Mouse (Mus musculus): ENCODE data around the gene Wasf2. TPM values are rescaled to one million over a fixed set of nuclear protein-coding genes. Genes with fewer than 3 reads are reported as not detected.

Wasf2 gene
- total RNA-seq, 2 experiments from 2014 or later, result 42.3 to 42.7 TPM

DNA sequence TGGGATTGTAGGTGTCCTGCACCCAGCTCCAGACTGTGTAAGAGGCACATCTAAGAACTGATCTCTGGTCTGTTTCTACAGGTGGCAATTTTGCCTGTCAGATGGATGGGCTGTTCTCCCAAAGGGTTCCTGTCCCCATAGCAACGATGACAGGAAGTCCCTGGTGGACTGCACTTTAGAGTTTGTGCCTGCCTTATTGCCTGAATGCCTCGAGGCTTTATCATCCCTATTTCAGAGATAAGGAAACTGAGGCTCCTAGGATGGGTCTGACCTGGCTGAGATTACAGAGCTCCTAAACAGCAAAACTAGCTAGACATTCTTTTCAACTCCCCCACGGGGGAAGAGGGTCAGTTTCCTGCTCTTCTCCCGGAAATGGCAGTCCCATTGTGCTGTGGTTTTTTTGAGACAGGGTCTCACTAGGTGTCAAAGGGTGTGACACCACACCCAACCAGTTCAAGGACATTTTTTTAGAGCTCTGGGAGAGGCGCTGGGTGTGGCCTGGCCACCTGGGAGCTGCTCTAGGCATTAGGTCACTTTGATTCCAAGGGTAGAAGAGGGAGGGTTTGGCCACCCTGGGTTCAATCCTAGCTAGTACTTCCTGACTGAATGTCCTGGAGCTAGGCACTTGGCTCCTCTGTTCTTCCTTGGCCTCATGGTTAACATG, 8.2 kb upstream of the Wasf2 start:
- no peak for DNase-seq (ENCODE audit: low spot score in 2 of 2)

- no peak for DNase-seq (ENCODE audit: low spot score in 2 of 2)
Measured at GRCm38 (mm10) chr4:133127079-133127478, 3.2 kb upstream of the Wasf2 start.

DNA sequence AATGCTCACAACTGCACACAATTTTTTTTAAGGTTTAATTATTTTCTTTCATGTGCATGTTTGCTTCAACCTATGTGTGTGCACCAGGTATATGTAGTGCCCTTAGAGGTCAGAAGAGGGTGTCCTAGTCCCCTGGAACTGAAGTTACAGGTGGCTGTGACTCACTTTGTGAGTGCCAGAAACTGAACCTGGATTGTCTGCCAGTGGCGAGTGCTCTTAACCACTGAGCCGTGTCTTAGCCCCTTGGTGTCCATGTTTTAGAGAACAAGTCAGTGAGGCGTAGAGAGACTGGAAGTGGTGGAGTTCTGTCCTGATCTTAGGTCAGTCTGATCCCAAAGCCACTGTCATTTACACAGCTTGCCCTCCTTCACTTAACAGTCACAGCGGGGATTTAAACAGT, 2.4 kb upstream of the Wasf2 start:
- no peak for DNase-seq (ENCODE audit: low spot score in 2 of 2)

DNA sequence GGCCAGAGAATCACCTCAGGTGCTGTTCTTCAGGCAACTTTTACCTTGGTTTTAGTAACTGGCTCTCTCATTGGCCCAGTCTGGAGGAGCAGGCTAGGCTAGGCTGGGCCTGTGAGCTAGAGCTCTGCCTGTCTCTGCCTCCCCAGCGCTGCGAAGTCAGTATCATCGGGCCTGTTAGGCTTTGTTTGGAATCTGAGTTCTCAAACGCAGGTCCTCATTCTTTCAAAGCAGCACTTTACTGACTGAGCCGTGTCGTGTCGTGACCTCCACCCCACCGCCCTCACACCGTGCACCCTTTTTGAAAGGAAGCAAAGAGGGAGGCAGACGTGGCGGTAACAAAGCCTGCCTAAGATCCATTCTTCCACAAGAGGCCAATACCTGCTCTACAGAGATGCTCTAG, 914 bp upstream of the Wasf2 start:
- no peak for DNase-seq (ENCODE audit: low spot score in 2 of 2)

DNA sequence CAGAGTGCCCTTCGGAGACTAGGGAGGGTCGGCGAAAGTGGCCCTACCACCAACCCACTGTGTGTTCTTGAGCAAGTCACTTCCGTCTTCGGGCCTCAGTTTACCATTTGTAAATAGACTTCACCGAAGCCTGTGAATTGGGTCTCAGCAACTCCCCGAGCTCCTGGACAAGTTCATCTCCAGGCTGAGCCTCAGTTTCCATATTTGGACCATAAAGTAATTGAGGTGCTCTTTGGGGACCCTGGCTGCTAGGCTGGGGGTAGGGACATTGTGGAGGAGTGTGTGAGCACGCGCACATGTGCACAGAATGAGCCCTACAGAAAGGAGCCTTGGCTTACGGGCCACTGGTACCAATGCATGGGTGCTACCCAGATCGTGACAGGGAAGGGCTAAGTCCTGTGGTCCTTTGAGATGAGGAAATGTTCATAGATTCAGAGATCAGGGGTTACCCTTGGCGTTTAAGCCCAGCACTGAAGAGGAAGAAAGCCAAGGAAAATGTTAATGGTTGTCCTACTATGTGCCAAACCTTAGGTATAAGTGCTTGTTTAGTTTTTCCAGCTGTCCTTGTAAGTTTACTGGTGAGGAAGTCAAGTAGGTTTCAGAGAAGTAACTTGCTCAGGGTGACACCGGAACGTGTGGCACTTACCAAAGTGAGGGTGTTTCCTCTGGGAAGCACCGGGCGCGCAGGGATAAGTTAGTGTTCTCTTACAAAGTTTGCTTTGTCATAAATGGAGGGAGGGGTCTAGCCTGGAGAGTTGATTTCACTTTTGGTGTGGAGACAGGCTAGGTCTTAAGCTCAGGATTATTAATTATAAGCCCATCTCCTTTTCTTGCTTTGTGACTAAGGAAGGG, 811 bp downstream of the Wasf2 start:
- DNase-seq (ENCODE audit: low spot score in 2 of 2), result no peak

- no peak for DNase-seq (ENCODE audit: low spot score in 2 of 2)
Measured at GRCm38 (mm10) chr4:133132027-133132426, 1.7 kb downstream of the Wasf2 start.

- no peak for DNase-seq (ENCODE audit: low spot score in 2 of 2)
Measured at GRCm38 (mm10) chr4:133136946-133137345, 6.6 kb downstream of the Wasf2 start.

DNA sequence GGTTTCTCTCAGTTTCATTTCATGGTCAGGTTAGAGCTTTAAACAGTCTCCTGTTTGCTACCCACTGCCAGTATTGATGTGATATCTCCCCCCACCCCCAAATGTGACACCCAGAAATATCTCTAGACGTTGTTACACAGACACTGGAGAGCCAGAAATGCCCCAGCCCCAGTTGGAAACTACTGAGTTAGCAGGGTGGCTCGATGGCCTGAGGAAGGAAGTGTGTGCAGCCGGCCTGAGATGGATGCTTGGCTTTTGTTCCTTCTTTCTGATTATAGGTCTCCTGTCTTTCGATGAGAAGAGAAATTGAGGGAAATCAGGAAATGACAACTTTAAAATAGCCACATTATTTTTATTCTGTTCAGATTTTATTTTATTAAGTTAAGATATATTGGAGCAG, 8.7 kb downstream of the Wasf2 start:
- no peak for DNase-seq (ENCODE audit: low spot score in 2 of 2)

DNA sequence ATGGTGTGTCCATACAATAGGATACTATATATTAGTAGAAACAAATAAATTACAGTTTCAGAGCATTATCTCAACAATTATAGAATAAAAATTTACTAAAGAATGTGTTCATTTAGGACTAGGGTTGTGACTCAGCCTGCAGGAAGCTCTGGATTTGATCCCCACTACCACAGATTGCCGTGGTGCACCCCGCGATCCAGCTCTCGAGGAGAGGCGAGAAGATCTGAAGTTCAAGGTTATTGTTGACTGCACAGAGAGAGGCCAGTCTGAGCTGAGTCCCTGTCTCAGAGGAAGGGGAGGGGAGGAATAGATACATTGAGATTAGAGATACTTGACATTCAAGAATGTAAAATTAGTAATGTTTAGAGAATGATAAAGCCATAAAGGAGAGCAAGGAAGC, 24.7 kb downstream of the Wasf2 start:
- DNase-seq (ENCODE audit: low spot score in 2 of 2), result no peak

DNA sequence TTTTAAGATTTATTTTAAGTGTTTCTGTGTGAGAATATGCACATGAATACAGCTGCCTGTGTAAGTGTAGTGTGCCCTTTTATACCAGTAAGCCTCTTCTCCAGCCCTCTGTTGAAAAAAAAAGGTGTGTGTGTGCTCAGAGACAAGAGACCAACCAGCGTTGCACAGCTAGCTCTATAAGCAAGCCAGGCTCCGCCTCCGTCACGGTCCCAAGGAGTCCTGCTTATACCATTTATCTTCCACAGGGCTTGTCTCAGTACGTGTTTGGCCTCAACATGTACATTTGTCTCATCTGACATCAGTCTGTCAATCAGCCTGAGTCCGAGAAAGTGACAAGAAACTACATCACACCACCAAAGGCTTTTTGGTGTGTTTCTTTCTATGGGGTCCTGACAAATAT, 25.4 kb downstream of the Wasf2 start:
- no peak for DNase-seq (ENCODE audit: low spot score in 2 of 2)

GRCm38 (mm10) chr4:133156422-133156821, 26.1 kb downstream of the Wasf2 start:
- DNase-seq (ENCODE audit: low spot score in 2 of 2), result no peak

- DNase-seq (ENCODE audit: low spot score in 2 of 2), result peak; percentile 18 to 30
Measured at GRCm38 (mm10) chr4:133156831-133157230, 26.5 kb downstream of the Wasf2 start.

DNA sequence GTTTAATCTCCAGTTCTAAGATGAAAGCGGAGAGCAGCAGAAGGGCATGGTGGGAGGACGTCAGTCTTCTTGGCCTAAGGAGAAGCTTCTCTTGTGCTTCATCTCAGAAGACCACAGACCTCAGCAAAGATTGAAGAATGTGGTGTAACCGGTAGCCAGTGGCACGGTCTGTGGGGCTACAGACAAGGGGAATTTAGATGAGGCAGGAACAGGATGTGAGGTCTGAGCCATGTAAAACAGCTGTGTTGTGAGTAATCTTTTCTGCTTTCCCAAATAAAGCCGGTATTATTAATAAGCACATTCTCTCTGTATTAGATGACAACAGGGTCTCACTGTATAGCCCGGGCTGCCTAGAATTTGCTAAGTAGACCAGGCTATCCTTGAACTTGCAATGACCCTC, 28.8 kb downstream of the Wasf2 start:
- DNase-seq (ENCODE audit: low spot score in 2 of 2), result no peak

DNA sequence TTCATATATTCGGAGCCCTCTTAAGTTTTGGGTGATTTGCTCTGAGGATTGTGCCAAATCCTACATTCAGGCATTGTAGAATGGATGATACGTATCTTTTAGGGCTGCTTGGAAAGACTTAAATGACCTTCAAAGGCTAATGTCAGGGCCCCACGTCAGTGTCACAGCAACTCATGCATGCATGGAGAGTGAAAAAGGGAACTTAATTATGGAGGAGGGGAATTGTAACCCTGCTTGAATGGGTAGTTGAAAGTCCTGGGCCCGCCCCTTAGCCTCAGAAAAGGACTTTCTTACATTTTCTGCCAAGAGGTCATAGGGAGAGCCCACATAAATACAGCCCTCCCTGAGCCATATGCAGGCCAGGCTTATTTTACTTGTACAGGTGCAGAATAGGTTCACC, 29.3 kb downstream of the Wasf2 start:
- DNase-seq (ENCODE audit: low spot score in 2 of 2), result no peak

DNA sequence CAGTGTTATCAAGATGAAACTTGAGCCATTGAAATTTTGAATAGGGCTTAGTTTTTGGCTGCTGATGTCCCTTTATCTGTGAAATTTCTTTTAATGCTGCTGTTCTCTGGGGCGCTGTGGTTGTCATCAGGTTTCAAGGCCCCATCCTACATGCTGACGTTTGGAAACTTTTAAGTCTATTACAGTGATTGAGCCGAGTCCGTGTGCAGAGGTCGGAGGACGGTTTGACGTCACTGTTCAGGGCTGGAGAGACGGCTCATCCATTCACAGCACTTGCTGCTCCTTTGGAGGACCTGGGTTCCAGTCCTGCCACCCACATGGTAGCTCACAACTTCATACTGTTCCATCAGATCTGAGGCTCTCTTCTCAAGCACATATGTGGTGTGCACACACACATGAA, 29.9 kb downstream of the Wasf2 start:
- DNase-seq (ENCODE audit: low spot score in 2 of 2), result no peak

GRCm38 (mm10) chr4:133160821-133161220, 30.5 kb downstream of the Wasf2 start:
- DNase-seq (ENCODE audit: low spot score in 2 of 2), result no peak

DNA sequence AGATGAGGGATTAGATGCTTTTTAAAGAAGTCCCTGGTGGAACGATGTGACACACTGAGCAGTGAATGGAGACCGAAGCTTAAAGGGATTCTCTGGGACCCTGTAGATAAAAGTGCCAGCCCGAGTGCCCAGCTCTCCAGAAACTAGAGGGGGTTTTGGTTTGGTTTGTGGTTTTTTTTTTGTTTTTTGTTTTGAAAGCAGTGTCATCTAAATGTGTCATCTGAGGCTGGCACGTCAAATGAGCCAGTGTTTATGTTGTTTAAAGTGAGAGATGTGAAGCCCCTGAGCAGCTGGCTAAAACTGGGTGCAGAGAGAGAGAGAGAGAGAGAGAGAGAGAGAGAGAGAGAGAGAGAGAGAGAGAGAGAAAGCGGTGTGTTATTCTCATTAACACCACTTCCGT, 31.9 kb downstream of the Wasf2 start:
- no peak for DNase-seq (ENCODE audit: low spot score in 2 of 2)

DNA sequence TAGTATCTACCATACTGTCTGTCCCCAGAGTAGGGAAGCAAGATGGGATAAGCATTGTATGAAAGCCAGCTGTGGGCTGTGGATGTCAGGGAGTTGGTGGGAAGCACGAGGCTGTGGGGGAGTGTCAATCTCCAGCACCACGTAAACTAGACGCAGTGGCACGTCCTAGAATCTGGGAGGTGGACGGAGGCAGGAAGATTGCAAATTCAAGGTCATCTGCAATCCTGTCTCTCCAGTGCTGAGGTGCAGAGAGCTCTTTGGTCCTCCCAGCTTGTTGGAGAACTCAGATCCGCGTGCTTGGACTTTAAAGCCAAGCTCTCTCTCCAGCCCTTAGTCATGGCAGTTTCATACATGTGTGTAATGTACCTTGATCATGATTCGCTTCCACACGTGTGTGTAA, 36.5 kb downstream of the Wasf2 start:
- DNase-seq (ENCODE audit: low spot score in 2 of 2), result no peak

DNA sequence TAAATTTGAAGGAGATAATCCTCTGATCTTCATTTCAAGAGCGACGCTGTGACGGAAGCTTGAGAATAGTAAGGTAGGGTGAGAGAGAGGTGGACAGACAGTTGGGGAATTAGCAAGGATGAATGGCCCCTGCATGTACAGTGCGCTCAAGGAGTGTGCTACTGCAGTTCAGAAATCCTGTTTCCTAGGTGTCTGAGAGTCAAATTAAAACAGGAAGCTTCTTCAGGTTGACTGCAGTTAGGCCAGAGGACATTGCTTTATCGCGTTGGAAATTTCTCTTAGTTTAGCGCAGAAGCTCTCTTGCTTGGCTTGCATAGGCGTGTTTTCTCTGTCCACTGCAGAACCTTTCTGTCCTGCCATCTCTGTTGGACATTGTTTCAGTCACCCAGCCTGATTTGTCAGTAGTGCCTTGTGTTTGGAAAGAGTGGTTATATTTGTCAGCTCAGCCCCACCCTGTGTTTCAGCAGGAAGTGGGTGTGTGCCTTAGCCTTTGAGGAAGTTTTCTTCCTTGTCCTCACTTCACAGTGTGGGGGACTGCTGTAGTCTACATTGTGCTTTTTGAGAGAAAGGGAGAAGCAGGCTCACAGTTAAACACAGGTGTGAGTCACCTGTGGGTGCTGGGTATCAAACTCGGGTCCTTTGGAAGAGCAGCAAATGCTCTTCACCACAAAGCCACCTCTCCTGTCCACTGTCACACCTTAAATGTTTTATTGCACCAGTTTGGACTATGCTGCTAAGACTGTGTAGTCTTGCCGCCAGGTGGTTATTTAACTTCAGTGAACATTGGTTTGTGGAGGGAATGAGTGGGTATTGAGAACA, 39.1 kb downstream of the Wasf2 start:
- no peak for DNase-seq (ENCODE audit: low spot score in 2 of 2)

DNA sequence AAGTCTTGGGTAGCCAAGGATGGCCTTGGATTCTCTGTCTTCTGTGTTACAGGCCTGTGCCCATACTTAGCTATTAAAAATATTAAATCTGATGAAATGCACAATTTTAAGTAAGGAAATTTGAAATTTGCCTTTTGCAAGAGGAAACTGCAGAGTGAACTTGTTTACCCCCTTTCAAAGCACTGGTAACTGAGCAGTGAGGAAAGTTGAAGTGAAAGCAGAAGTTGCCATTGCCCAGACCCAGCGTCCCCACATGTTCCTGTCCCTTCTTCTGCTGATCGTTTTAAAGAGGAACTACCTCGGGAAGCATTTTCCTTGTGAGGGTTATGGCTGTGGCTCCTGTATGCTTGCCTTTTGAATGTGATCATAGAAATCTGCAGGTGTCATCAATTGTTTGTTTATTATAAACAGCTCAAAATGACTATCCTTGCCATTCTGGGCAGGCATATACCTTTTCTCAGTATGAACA, 39.8 kb downstream of the Wasf2 start:
- no peak for DNase-seq (ENCODE audit: low spot score in 2 of 2)

- DNase-seq (ENCODE audit: low spot score in 2 of 2), result peak in 1 of 2 experiments; percentile 37
Measured at GRCm38 (mm10) chr4:133170616-133171015, 40.3 kb downstream of the Wasf2 start.

- DNase-seq (ENCODE audit: low spot score in 2 of 2), result no peak
Measured at GRCm38 (mm10) chr4:133172451-133172850, 42.1 kb downstream of the Wasf2 start.

Data from layer of hippocampus, postnatal 10 days (tissue).